Mouse (Mus musculus): ENCODE measurements around the gene H2al2a. TPM values are rescaled to one million over a fixed set of nuclear protein-coding genes. Genes with fewer than 3 reads are reported as not detected.
"Not testable (repeated sequence)": the region's sequence is repeated elsewhere in the genome, so short reads cannot be mapped to it uniquely, and the experiment has no call there.

H2al2a gene
- polyA plus RNA-seq, 1 experiment from 2014 or later: not detected

- DNase-seq (ENCODE audit: low spot score): peak; percentile 61
Measured at GRCm38 (mm10) chr2:18028140-18029021, 31.6 kb upstream of the H2al2a start.

GRCm38 (mm10) chr2:18027448-18028139 lies 30.8 kb upstream of the H2al2a start:
- DNase-seq (ENCODE audit: low spot score): peak; percentile 93

- DNase-seq (ENCODE audit: low spot score): peak; percentile 22
Measured at GRCm38 (mm10) chr2:18026116-18026947, 29.6 kb upstream of the H2al2a start.

- no peak for DNase-seq (ENCODE audit: low spot score)
Measured at GRCm38 (mm10) chr2:18025781-18026115, 29.0 kb upstream of the H2al2a start.

- no peak for DNase-seq (ENCODE audit: low spot score)
Measured at GRCm38 (mm10) chr2:18025116-18025515, 28.4 kb upstream of the H2al2a start.

GRCm38 (mm10) chr2:18022886-18023285 lies 26.1 kb upstream of the H2al2a start:
- no peak for DNase-seq (ENCODE audit: low spot score)

- DNase-seq (ENCODE audit: low spot score): no peak
Measured at GRCm38 (mm10) chr2:18019122-18019521, 22.4 kb upstream of the H2al2a start.

- no peak for DNase-seq (ENCODE audit: low spot score)
Measured at GRCm38 (mm10) chr2:18017321-18017720, 20.6 kb upstream of the H2al2a start.

- DNase-seq (ENCODE audit: low spot score): no peak
Measured at GRCm38 (mm10) chr2:18016639-18017038, 19.9 kb upstream of the H2al2a start.

GRCm38 (mm10) chr2:18015581-18015980 lies 18.8 kb upstream of the H2al2a start:
- DNase-seq (ENCODE audit: low spot score): no peak

- no peak for DNase-seq (ENCODE audit: low spot score)
Measured at GRCm38 (mm10) chr2:18012866-18013265, 16.1 kb upstream of the H2al2a start.

GRCm38 (mm10) chr2:18011226-18011625 lies 14.5 kb upstream of the H2al2a start:
- DNase-seq (ENCODE audit: low spot score): no peak

- DNase-seq (ENCODE audit: low spot score): no peak
Measured at GRCm38 (mm10) chr2:18005137-18005536, 8.4 kb upstream of the H2al2a start.

GRCm38 (mm10) chr2:18004286-18004685 lies 7.5 kb upstream of the H2al2a start:
- DNase-seq (ENCODE audit: low spot score): no peak

- DNase-seq (ENCODE audit: low spot score): no peak
Measured at GRCm38 (mm10) chr2:18002306-18002705, 5.5 kb upstream of the H2al2a start.

- no peak for DNase-seq (ENCODE audit: low spot score)
Measured at GRCm38 (mm10) chr2:17989562-17989961, 7.2 kb downstream of the H2al2a start.

GRCm38 (mm10) chr2:17989115-17989514 lies 7.6 kb downstream of the H2al2a start:
- DNase-seq (ENCODE audit: low spot score): no peak

- DNase-seq (ENCODE audit: low spot score): no peak
Measured at GRCm38 (mm10) chr2:17986694-17987093, 10.1 kb downstream of the H2al2a start.

- no peak for DNase-seq (ENCODE audit: low spot score)
Measured at GRCm38 (mm10) chr2:17984774-17985173, 12.0 kb downstream of the H2al2a start.

- DNase-seq (ENCODE audit: low spot score): no peak
Measured at GRCm38 (mm10) chr2:17982747-17983146, 14.0 kb downstream of the H2al2a start.

GRCm38 (mm10) chr2:17978706-17979105 lies 18.1 kb downstream of the H2al2a start:
- no peak for DNase-seq (ENCODE audit: low spot score)

- DNase-seq (ENCODE audit: low spot score): not testable (repeated sequence)
Measured at GRCm38 (mm10) chr2:17978251-17978650, 18.5 kb downstream of the H2al2a start.

All from thymus, postnatal 0 days (tissue).